Mouse (Mus musculus) heart, embryonic 12.5 days (tissue): ENCODE measurements around the gene Lsm14a. TPM values are rescaled to one million over a fixed set of nuclear protein-coding genes. Genes with fewer than 3 reads are reported as not detected.
"Not testable (repeated sequence)": the region's sequence is repeated elsewhere in the genome, so short reads cannot be mapped to it uniquely, and the experiment has no call there.

Source experiments
- ATAC-seq: fragments of 200-750 bp; cut with Nextera tagmentation; 2 replicates; pipeline ENCODE4 v1.8.0; 2017; ENCODE audit warnings: moderate TSS enrichment, moderate library complexity; ENCODE audit not compliant: insufficient number of reproducible peaks, low FRiP score
- H3K27ac ChIP-seq: fragments of 300-500 bp; sonication (generic); 2 replicates; pipeline ENCODE4 v1.5.1; 2016; ENCODE audit warnings: mild to moderate bottlenecking, moderate library complexity; ENCODE audit not compliant: poor library complexity, severe bottlenecking
- H3K27me3 ChIP-seq: fragments of 300-500 bp; sonication (generic); replicated peaks from 2 replicates; pipeline ENCODE4 v1.6.1; 2016; ENCODE audit warnings: mild to moderate bottlenecking, moderate library complexity
- H3K36me3 ChIP-seq: fragments of 300-500 bp; sonication (generic); 2 replicates; pipeline ENCODE4 v1.6.1; 2016; ENCODE audit warnings: mild to moderate bottlenecking, moderate library complexity
- H3K4me1 ChIP-seq: fragments of 300-500 bp; sonication (generic); replicated peaks from 2 replicates; pipeline ENCODE4 v1.6.1; 2016; ENCODE audit warnings: mild to moderate bottlenecking
- H3K4me2 ChIP-seq: fragments of 300-500 bp; sonication (generic); 2 replicates; pipeline ENCODE4 v1.6.1; 2016; ENCODE audit warnings: mild to moderate bottlenecking, moderate library complexity
- H3K4me3 ChIP-seq: fragments of 300-500 bp; sonication (generic); 2 replicates; pipeline ENCODE4 v1.5.1; 2016; ENCODE audit warnings: mild to moderate bottlenecking
- H3K9ac ChIP-seq: fragments of 300-500 bp; sonication (generic); 2 replicates; pipeline ENCODE4 v1.6.1; 2016; ENCODE audit warnings: mild to moderate bottlenecking, moderate library complexity
- H3K9me3 ChIP-seq: fragments of 300-500 bp; sonication (generic); replicated peaks from 2 replicates; pipeline ENCODE4 v1.6.1; 2016; ENCODE audit warnings: mild to moderate bottlenecking, moderate library complexity
- WGBS: fragments of 180-500 bp; shearing (Covaris S2); methylation state at CpG from one replicate; pipeline ENCODE4 v1.1.7; 2016; 5-methylcytosine and 5-hydroxymethylcytosine counted together
- polyA plus RNA-seq: library from polyadenylated mRNA; unstranded; fragments of >200 nt; fragmentation: Nextera tagmentation; extraction: Ambion mirVana; gene quantifications from 2 replicates; pipeline ENCODE4 v1.2.1, GENCODE M21; 2016

Lsm14a gene
- polyA plus RNA-seq, 1 experiment from 2014 or later = 80.3 TPM

GRCm38 (mm10) chr7:34337268-34337667 is 55.8 kb downstream of the Lsm14a start:
- ATAC-seq = no peak
- H3K4me3 ChIP-seq = no peak overlapping the region
- peaks cover 31% of the 10 kb centered on the region for H3K36me3 ChIP-seq

GRCm38 (mm10) chr7:34336545-34336944 is 56.6 kb downstream of the Lsm14a start:
- 87% methylated on average over 1 of the region's 1 CpGs for WGBS

More at GRCm38 (mm10) chr7:34337268-34337667, 55.8 kb downstream of the Lsm14a start:
- H3K4me2 ChIP-seq = no peak overlapping the region
- peaks cover 35% of the 10 kb centered on the region for H3K4me1 ChIP-seq
- H3K9me3 ChIP-seq = peaks cover 6% of the 10 kb centered on the region; the same call in 1 of the 2 replicates
- WGBS = 80% methylated on average over 2 of the region's 2 CpGs
- H3K9ac ChIP-seq = no peak overlapping the region
- H3K27ac ChIP-seq = peak overlapping the region; percentile 88; the same call in 1 of the 2 replicates
- no peaks in the 10 kb centered on the region for H3K27me3 ChIP-seq

GRCm38 (mm10) chr7:34327493-34327892 is 65.6 kb downstream of the Lsm14a start:
- H3K4me2 ChIP-seq = no peak overlapping the region
- H3K4me1 ChIP-seq = peaks cover 14% of the 10 kb centered on the region; the same call in 1 of the 2 replicates
- 24% methylated on average over 3 of the region's 3 CpGs for WGBS
- no peak overlapping the region for H3K27ac ChIP-seq
- peak; percentile 68; the same call in 1 of the 2 replicates for ATAC-seq
- no peaks in the 10 kb centered on the region for H3K27me3 ChIP-seq
- H3K4me3 ChIP-seq = no peak overlapping the region
- peaks cover 9% of the 10 kb centered on the region for H3K9me3 ChIP-seq
- H3K36me3 ChIP-seq = no peaks in the 10 kb centered on the region
- H3K9ac ChIP-seq = no peak overlapping the region

More at GRCm38 (mm10) chr7:34336545-34336944, 56.6 kb downstream of the Lsm14a start:
- not testable (repeated sequence) for H3K4me3 ChIP-seq, ATAC-seq, H3K4me2 ChIP-seq, H3K9ac ChIP-seq, H3K27me3 ChIP-seq, H3K9me3 ChIP-seq, H3K27ac ChIP-seq
- Histone ChIP-seq H3K36me3 (peaks cover 23% of the 10 kb centered on the region), H3K4me1 (peaks cover 35% of the 10 kb centered on the region)

GRCm38 (mm10) chr7:34324857-34325256 is 68.3 kb downstream of the Lsm14a start:
- ATAC-seq = no peak
- Histone ChIP-seq H3K27me3 (no peaks in the 10 kb centered on the region), H3K4me1 (peaks cover 17% of the 10 kb centered on the region), H3K9ac (no peak overlapping the region), H3K36me3 (no peaks in the 10 kb centered on the region), H3K4me3 (no peak overlapping the region), H3K27ac (no peak overlapping the region), H3K9me3 (peaks cover 9% of the 10 kb centered on the region), H3K4me2 (no peak overlapping the region)
- 80% methylated on average over 1 of the region's 1 CpGs for WGBS

- WGBS = 88% methylated on average over 2 of the region's 2 CpGs
- Histone ChIP-seq H3K9ac (no peak overlapping the region), H3K27me3 (no peaks in the 10 kb centered on the region), H3K27ac (no peak overlapping the region), H3K4me3 (no peak overlapping the region), H3K9me3 (peaks cover 9% of the 10 kb centered on the region), H3K4me1 (peaks cover 19% of the 10 kb centered on the region), H3K36me3 (no peaks in the 10 kb centered on the region), H3K4me2 (no peak overlapping the region)
- ATAC-seq = no peak
Observed at GRCm38 (mm10) chr7:34324005-34324404, 69.1 kb downstream of the Lsm14a start.

GRCm38 (mm10) chr7:34323351-34323750 is 69.8 kb downstream of the Lsm14a start:
- Histone ChIP-seq H3K27me3 (no peaks in the 10 kb centered on the region), H3K4me3 (no peak overlapping the region), H3K4me2 (no peak overlapping the region), H3K4me1 (peaks cover 20% of the 10 kb centered on the region), H3K27ac (no peak overlapping the region), H3K9ac (no peak overlapping the region), H3K36me3 (no peaks in the 10 kb centered on the region), H3K9me3 (peaks cover 9% of the 10 kb centered on the region)
- ATAC-seq = no peak
- 65% methylated on average over 8 of the region's 8 CpGs for WGBS

GRCm38 (mm10) chr7:34321958-34322357 is 71.2 kb downstream of the Lsm14a start:
- H3K9ac ChIP-seq = no peak overlapping the region
- H3K4me2 ChIP-seq = no peak overlapping the region
- H3K4me1 ChIP-seq = peaks cover 19% of the 10 kb centered on the region
- no peaks in the 10 kb centered on the region for H3K27me3 ChIP-seq
- H3K36me3 ChIP-seq = no peaks in the 10 kb centered on the region
- 57% methylated on average over 4 of the region's 4 CpGs for WGBS
- H3K27ac ChIP-seq = no peak overlapping the region
- peaks cover 9% of the 10 kb centered on the region for H3K9me3 ChIP-seq
- no peak overlapping the region for H3K4me3 ChIP-seq
- ATAC-seq = no peak; the same call in 1 of the 2 replicates

GRCm38 (mm10) chr7:34321119-34321518 is 72.0 kb downstream of the Lsm14a start:
- Histone ChIP-seq H3K9ac (no peak overlapping the region), H3K4me3 (no peak overlapping the region), H3K36me3 (no peaks in the 10 kb centered on the region), H3K27ac (no peak overlapping the region), H3K27me3 (no peaks in the 10 kb centered on the region), H3K9me3 (peaks cover 9% of the 10 kb centered on the region), H3K4me1 (peaks cover 19% of the 10 kb centered on the region), H3K4me2 (no peak overlapping the region)
- ATAC-seq = no peak
- 83% methylated on average over 5 of the region's 5 CpGs for WGBS

- 33% methylated on average over 3 of the region's 3 CpGs for WGBS
- peak overlapping the region; percentile 50; the same call in 1 of the 2 replicates for H3K27ac ChIP-seq
Observed at GRCm38 (mm10) chr7:34319957-34320356, 73.2 kb downstream of the Lsm14a start.

GRCm38 (mm10) chr7:34319123-34319522 is 74.0 kb downstream of the Lsm14a start:
- H3K27me3 ChIP-seq = no peaks in the 10 kb centered on the region
- peaks cover 2% of the 10 kb centered on the region for H3K9me3 ChIP-seq
- no peak overlapping the region for H3K4me3 ChIP-seq
- no peaks in the 10 kb centered on the region for H3K36me3 ChIP-seq
- H3K9ac ChIP-seq = no peak overlapping the region
- 79% methylated on average over 2 of the region's 2 CpGs for WGBS
- 0 out of 2 replicates have a peak overlapping the region, but pooled peaks have one; percentile 19 for H3K27ac ChIP-seq
- ATAC-seq = no peak
- no peak overlapping the region for H3K4me2 ChIP-seq
- H3K4me1 ChIP-seq = peaks cover 25% of the 10 kb centered on the region

More at GRCm38 (mm10) chr7:34319957-34320356, 73.2 kb downstream of the Lsm14a start:
- no peaks in the 10 kb centered on the region for H3K27me3 ChIP-seq
- H3K36me3 ChIP-seq = no peaks in the 10 kb centered on the region
- peak; percentile 58; the same call in 1 of the 2 replicates for ATAC-seq
- H3K9ac ChIP-seq = no peak overlapping the region
- peaks cover 23% of the 10 kb centered on the region for H3K4me1 ChIP-seq
- H3K9me3 ChIP-seq = peaks cover 9% of the 10 kb centered on the region
- no peak overlapping the region for H3K4me3 ChIP-seq
- H3K4me2 ChIP-seq = no peak overlapping the region

- Histone ChIP-seq H3K36me3 (no peaks in the 10 kb centered on the region), H3K9ac (no peak overlapping the region), H3K9me3 (no peaks in the 10 kb centered on the region), H3K4me1 (peaks cover 22% of the 10 kb centered on the region), H3K27ac (peak overlapping the region; percentile 50; the same call in 1 of the 2 replicates), H3K4me2 (no peak overlapping the region), H3K27me3 (no peaks in the 10 kb centered on the region), H3K4me3 (no peak overlapping the region)
- WGBS = 48% methylated on average over 7 of the region's 7 CpGs
- ATAC-seq = no peak
Observed at GRCm38 (mm10) chr7:34317901-34318476, 75.1 kb downstream of the Lsm14a start.
